Mouse (Mus musculus) lung, adult 2 months (tissue): ENCODE data around the gene Hps3.

Experiments used
- CTCF ChIP-seq: fragments of 200-500 bp; IDR thresholded peaks from 2 replicates; pipeline ENCODE4 v1.5.1; 2011; ENCODE audit warnings: mild to moderate bottlenecking, low read length, control low read depth; ENCODE audit not compliant: insufficient read depth
- POLR2A ChIP-seq: fragments of 200-500 bp; IDR thresholded peaks from 2 replicates; pipeline ENCODE4 v1.6.1; 2011; ENCODE audit warnings: low read depth, mild to moderate bottlenecking, control low read depth, low read length, borderline replicate concordance; ENCODE audit errors: extremely low read depth

GRCm38 (mm10) chr3:20057306-20058196 lies 22.4 kb upstream of the Hps3 start, which contains the start of gene Hltf:
- TF ChIP-seq POLR2A: peak; percentile 73; the same call in 1 of the 2 replicates
- no peak for TF ChIP-seq CTCF
